Mouse (Mus musculus): ENCODE results near the gene Atxn10. TPM values are rescaled to one million over a fixed set of nuclear protein-coding genes. Genes with fewer than 3 reads are reported as not detected.

Gene Atxn10
- polyA plus RNA-seq, 1 experiment: 274 TPM

DNA sequence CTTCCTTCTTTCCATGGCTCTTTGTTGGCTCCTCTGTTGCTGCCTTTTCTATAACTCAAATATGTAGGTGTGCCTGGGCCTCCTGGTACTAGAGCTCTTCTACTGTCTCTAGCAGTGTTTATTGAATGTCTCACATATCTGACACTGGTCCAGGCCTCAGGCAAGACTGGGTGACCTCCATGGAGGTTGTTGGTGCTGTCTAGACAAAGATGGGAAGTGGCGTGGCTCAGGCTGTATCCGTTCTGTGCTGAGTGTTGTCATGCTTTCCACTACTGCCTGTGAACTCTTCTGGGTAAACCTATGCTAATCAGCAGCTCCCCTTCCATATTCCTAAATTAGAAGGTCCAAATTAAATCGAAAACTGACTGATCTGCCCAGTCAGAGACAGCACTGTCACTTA, 106.5 kb downstream of the Atxn10 start:
- no peak overlapping the region for H3K4me3 ChIP-seq (replicated peaks; ENCODE audit: insufficient read depth, low read depth, low read length)
- WGBS: 92% methylated on average over 3 of the region's 3 CpGs
- H3K27me3 ChIP-seq (ENCODE audit: control insufficient read depth, insufficient read depth, low read length): no peaks in the 10 kb centered on the region
- TF ChIP-seq CTCF (IDR thresholded peaks at IDR 0.05; ENCODE audit: borderline replicate concordance, insufficient read depth, low read depth, low read length) (no peak), POLR2A (IDR thresholded peaks at IDR 0.05; ENCODE audit: borderline replicate concordance, insufficient read depth, low read length) (no peak)
- H3K4me1 ChIP-seq (ENCODE audit: control insufficient read depth, insufficient read depth, low read length): peaks cover 4% of the 10 kb centered on the region
- H3K27ac ChIP-seq (ENCODE audit: insufficient read depth, low read length): no peak overlapping the region
- no peak for DNase-seq

- Histone ChIP-seq H3K4me1 (ENCODE audit: control insufficient read depth, insufficient read depth, low read length) (no peaks in the 10 kb centered on the region), H3K4me3 (replicated peaks; ENCODE audit: insufficient read depth, low read depth, low read length) (no peak overlapping the region), H3K27ac (ENCODE audit: insufficient read depth, low read length) (no peak overlapping the region), H3K27me3 (ENCODE audit: control insufficient read depth, insufficient read depth, low read length) (no peaks in the 10 kb centered on the region)
- TF ChIP-seq POLR2A (IDR thresholded peaks at IDR 0.05; ENCODE audit: borderline replicate concordance, insufficient read depth, low read length) (no peak), CTCF (IDR thresholded peaks at IDR 0.05; ENCODE audit: borderline replicate concordance, insufficient read depth, low read depth, low read length) (no peak)
- 60% methylated on average over 3 of the region's 3 CpGs for WGBS
- DNase-seq: no peak
Observed at GRCm38 (mm10) chr15:85446652-85447051, 110.6 kb downstream of the Atxn10 start.

- Histone ChIP-seq H3K4me3 (replicated peaks; ENCODE audit: insufficient read depth, low read depth, low read length) (no peak overlapping the region), H3K27ac (ENCODE audit: insufficient read depth, low read length) (no peak overlapping the region), H3K27me3 (ENCODE audit: control insufficient read depth, insufficient read depth, low read length) (no peaks in the 10 kb centered on the region), H3K4me1 (ENCODE audit: control insufficient read depth, insufficient read depth, low read length) (peaks cover 18% of the 10 kb centered on the region)
- no peak for TF ChIP-seq CTCF (IDR thresholded peaks at IDR 0.05; ENCODE audit: borderline replicate concordance, insufficient read depth, low read depth, low read length)
- no peak for TF ChIP-seq POLR2A (IDR thresholded peaks at IDR 0.05; ENCODE audit: borderline replicate concordance, insufficient read depth, low read length)
- no peak for DNase-seq
- WGBS: 57% methylated on average over 8 of the region's 8 CpGs
Observed at GRCm38 (mm10) chr15:85456891-85457290, 120.8 kb downstream of the Atxn10 start.

DNA sequence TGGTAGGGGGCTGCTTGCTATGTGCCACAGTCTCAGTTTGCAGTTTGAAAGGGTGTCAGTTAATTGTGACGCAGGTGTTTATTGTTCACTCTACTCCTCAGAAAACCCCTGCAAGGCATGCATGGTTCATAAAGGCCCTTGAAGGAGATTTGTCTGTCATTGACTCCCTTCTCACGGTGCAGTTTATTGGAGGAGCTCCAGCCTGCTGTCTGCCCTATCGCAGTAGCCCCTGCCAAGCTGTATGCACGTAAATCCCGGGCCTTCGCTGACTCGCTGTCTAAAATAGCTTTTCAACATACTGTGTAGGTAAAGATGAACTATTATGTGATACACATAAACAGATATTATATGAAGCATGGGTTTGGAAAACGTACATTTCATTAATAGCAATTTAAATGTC, 121.8 kb downstream of the Atxn10 start:
- no peak for TF ChIP-seq CTCF (IDR thresholded peaks at IDR 0.05; ENCODE audit: borderline replicate concordance, insufficient read depth, low read depth, low read length)
- TF ChIP-seq POLR2A (IDR thresholded peaks at IDR 0.05; ENCODE audit: borderline replicate concordance, insufficient read depth, low read length): no peak
- no peaks in the 10 kb centered on the region for H3K27me3 ChIP-seq (ENCODE audit: control insufficient read depth, insufficient read depth, low read length)
- no peak overlapping the region for H3K27ac ChIP-seq (ENCODE audit: insufficient read depth, low read length)
- H3K4me3 ChIP-seq (replicated peaks; ENCODE audit: insufficient read depth, low read depth, low read length): no peak overlapping the region
- H3K4me1 ChIP-seq (ENCODE audit: control insufficient read depth, insufficient read depth, low read length): peaks cover 25% of the 10 kb centered on the region
- no peak for DNase-seq
- 35% methylated on average over 8 of the region's 8 CpGs for WGBS

DNA sequence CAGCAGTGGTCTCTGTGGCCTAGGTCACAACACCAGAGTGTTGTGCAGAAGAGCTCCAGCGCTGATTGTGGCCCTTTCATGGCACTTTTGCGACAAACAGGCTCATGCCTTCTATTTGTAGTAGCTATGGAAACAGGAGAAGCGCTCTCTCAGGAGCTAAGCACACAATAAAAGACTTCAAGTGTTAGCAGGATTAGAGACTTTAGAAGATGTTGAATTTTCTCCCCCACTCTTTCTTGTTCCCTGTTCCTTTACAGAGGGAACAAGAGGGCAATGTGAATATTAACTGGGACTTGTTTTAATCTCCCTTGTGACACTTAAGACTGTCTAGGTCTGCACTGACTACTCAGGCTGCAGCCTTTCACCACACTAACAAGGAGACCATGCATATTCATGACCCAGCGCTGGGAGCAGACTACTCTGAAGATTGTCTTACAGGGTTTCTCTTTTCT, 122.6 kb downstream of the Atxn10 start:
- TF ChIP-seq POLR2A (IDR thresholded peaks at IDR 0.05; ENCODE audit: borderline replicate concordance, insufficient read depth, low read length) (no peak), CTCF (IDR thresholded peaks at IDR 0.05; ENCODE audit: borderline replicate concordance, insufficient read depth, low read depth, low read length) (no peak)
- Histone ChIP-seq H3K27me3 (ENCODE audit: control insufficient read depth, insufficient read depth, low read length) (no peaks in the 10 kb centered on the region), H3K4me3 (replicated peaks; ENCODE audit: insufficient read depth, low read depth, low read length) (no peak overlapping the region), H3K27ac (ENCODE audit: insufficient read depth, low read length) (no peak overlapping the region), H3K4me1 (ENCODE audit: control insufficient read depth, insufficient read depth, low read length) (peaks cover 25% of the 10 kb centered on the region)
- no peak for DNase-seq
- WGBS: 68% methylated on average over 4 of the region's 4 CpGs

DNA sequence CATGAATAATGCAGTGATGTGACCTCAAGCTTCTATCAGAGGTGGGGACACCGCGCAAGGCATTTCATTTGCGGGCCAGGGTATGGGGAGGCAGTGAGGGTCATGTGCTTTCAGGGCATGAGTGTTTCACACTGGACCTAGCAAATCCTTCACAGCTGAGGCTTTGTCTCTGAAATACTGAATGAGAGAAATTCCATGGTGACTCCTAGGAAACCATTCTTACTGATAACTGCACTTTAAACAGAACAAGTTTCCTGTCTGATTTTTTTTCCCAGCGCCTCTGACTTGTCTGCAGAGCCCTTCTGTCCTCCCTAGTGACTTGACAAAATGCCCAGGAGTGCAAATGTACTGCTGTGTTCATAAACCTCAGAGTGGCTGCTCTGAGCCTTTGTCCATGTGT, 125.5 kb downstream of the Atxn10 start:
- WGBS: 55% methylated on average over 4 of the region's 4 CpGs
- no peak for TF ChIP-seq POLR2A (IDR thresholded peaks at IDR 0.05; ENCODE audit: borderline replicate concordance, insufficient read depth, low read length)
- TF ChIP-seq CTCF (IDR thresholded peaks at IDR 0.05; ENCODE audit: borderline replicate concordance, insufficient read depth, low read depth, low read length): no peak
- peak overlapping the region; percentile 30; the same call in 1 of the 2 replicates for H3K27ac ChIP-seq (ENCODE audit: insufficient read depth, low read length)
- H3K4me3 ChIP-seq (replicated peaks; ENCODE audit: insufficient read depth, low read depth, low read length): no peak overlapping the region
- no peaks in the 10 kb centered on the region for H3K27me3 ChIP-seq (ENCODE audit: control insufficient read depth, insufficient read depth, low read length)
- peak in 1 of 2 experiments; percentile 67 for DNase-seq
- H3K4me1 ChIP-seq (ENCODE audit: control insufficient read depth, insufficient read depth, low read length): peaks cover 26% of the 10 kb centered on the region

- 27% methylated on average over 4 of the region's 4 CpGs for WGBS
- peak in 1 of 2 experiments; percentile 45 for DNase-seq
- Histone ChIP-seq H3K27me3 (ENCODE audit: control insufficient read depth, insufficient read depth, low read length) (no peaks in the 10 kb centered on the region), H3K27ac (ENCODE audit: insufficient read depth, low read length) (no peak overlapping the region), H3K4me3 (replicated peaks; ENCODE audit: insufficient read depth, low read depth, low read length) (no peak overlapping the region), H3K4me1 (ENCODE audit: control insufficient read depth, insufficient read depth, low read length) (peaks cover 30% of the 10 kb centered on the region)
- no peak for TF ChIP-seq CTCF (IDR thresholded peaks at IDR 0.05; ENCODE audit: borderline replicate concordance, insufficient read depth, low read depth, low read length)
- no peak for TF ChIP-seq POLR2A (IDR thresholded peaks at IDR 0.05; ENCODE audit: borderline replicate concordance, insufficient read depth, low read length)
Observed at GRCm38 (mm10) chr15:85462138-85462537, 126.1 kb downstream of the Atxn10 start.

DNA sequence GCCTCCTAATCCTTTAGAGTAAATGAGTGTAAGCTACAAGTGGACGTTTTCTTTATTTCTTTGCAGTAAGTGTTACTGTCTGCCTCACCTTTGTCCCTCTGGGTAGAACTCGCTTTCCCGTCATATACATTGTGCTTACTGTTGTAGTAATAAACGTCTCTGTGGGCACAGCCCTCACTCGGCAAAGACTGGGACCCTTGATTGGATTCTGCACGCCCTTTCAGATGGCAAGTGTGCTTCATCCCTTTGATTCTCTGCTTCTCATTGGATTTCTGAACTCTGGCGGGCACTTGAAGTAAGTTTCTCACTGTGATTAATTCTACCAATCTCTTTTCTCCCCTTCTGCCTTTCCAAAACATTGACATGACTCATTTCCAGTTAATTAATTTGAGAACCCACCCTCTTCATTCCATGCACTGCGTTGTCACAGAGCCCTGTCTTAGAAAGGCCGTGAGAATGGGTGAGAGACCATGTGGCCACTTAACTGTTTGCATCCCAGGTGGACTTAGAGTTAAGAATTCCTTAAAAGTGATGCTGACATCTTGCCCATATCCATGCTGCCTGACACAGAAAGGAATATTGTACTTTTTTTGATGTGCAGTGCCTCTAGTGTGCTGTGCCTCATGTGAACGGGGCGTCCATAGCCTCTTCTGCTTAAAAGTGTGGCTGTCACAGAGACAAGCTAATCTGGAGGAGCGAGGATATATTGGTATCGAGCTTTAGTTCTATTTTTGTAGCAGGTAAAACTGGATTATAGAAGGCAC, 127.2 kb downstream of the Atxn10 start:
- TF ChIP-seq POLR2A (IDR thresholded peaks at IDR 0.05; ENCODE audit: borderline replicate concordance, insufficient read depth, low read length): no peak
- TF ChIP-seq CTCF (IDR thresholded peaks at IDR 0.05; ENCODE audit: borderline replicate concordance, insufficient read depth, low read depth, low read length): no peak
- no peak overlapping the region for H3K27ac ChIP-seq (ENCODE audit: insufficient read depth, low read length)
- 81% methylated on average over 13 of the region's 13 CpGs for WGBS
- H3K27me3 ChIP-seq (ENCODE audit: control insufficient read depth, insufficient read depth, low read length): no peaks in the 10 kb centered on the region
- H3K4me3 ChIP-seq (replicated peaks; ENCODE audit: insufficient read depth, low read depth, low read length): no peak overlapping the region
- no peak for DNase-seq
- peaks cover 33% of the 10 kb centered on the region for H3K4me1 ChIP-seq (ENCODE audit: control insufficient read depth, insufficient read depth, low read length)

Measured in cerebellum, adult 2 months (tissue).